Mouse (Mus musculus): ENCODE data around the gene Mavs.

DNA sequence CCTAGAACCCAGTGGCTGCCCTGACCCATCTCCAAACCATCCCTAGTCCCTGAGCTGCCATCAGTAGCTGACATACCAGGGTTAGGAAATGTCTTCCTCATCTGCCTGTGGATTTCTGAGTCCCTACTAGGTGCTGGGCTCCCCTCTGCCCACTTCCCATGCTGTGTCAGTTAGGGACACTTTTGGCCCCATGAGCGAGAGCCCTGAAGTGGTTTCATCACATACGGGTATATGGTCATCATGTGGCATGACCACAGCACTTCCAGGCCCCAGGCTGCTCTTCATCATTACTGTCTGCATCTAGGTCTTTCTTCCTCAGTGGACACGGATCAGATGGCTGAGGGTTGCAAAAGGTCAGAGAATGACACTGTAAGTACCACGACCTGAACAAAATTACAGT, 27.1 kb upstream of the Mavs start, which contains the start of gene Ap5s1:
- TF ChIP-seq CTCF (IDR thresholded peaks at IDR 0.05; ENCODE audit: low read depth) (no peak), EP300 (optimal IDR thresholded peaks at IDR 0.05) (no peak)
